Mouse (Mus musculus) kidney, postnatal 0 days (tissue): Measurements from ENCODE around the gene Lalba. TPM values are rescaled to one million over a fixed set of nuclear protein-coding genes. Genes with fewer than 3 reads are reported as not detected.
A peak's percentile ranks its signal among the peaks of the same experiment; 100 is the strongest.

Experiments used
- ATAC-seq: fragments of 200-750 bp; cut with Nextera tagmentation; replicated peaks from 2 replicates; pipeline ENCODE4 v1.8.0; 2017; ENCODE audit warnings: low read depth, moderate number of reproducible peaks, moderate TSS enrichment, moderate library complexity; ENCODE audit not compliant: low FRiP score
- DNase-seq: peaks from one replicate; pipeline ENCODE4 v3.0.0-alpha.2; 2016; ENCODE audit warnings: low spot score
- H3K27ac ChIP-seq: fragments of 300-500 bp; sonication (generic); 2 replicates; pipeline ENCODE4 v1.5.1; 2014; ENCODE audit warnings: mild to moderate bottlenecking
- H3K27me3 ChIP-seq: fragments of 300-500 bp; sonication (generic); 2 replicates; pipeline ENCODE4 v1.6.1; 2014; ENCODE audit warnings: low read length, mixed read lengths; ENCODE audit not compliant: insufficient read depth
- H3K36me3 ChIP-seq: fragments of 300-500 bp; sonication (generic); 2 replicates; pipeline ENCODE4 v1.6.1; 2014; ENCODE audit warnings: low read length, mixed read lengths; ENCODE audit not compliant: insufficient read depth
- H3K4me1 ChIP-seq: fragments of 300-500 bp; sonication (generic); replicated peaks from 2 replicates; pipeline ENCODE4 v1.6.1; 2014; ENCODE audit warnings: antibody characterized with exemption, low read length, mixed read lengths; ENCODE audit not compliant: insufficient read depth
- H3K4me2 ChIP-seq: fragments of 300-500 bp; sonication (generic); 2 replicates; pipeline ENCODE4 v1.6.1; 2014; ENCODE audit warnings: mild to moderate bottlenecking, low read length, moderate library complexity, mixed read lengths
- H3K4me3 ChIP-seq: fragments of 300-500 bp; sonication (generic); replicated peaks from 2 replicates; pipeline ENCODE4 v1.5.1; 2014; ENCODE audit warnings: low read depth, low read length
- H3K9ac ChIP-seq: fragments of 300-500 bp; sonication (generic); 2 replicates; pipeline ENCODE4 v1.6.1; 2014; ENCODE audit warnings: low read depth, low read length
- H3K9me3 ChIP-seq: fragments of 300-500 bp; sonication (generic); replicated peaks from 2 replicates; pipeline ENCODE4 v1.6.1; 2016; ENCODE audit warnings: low read length, inconsistent platforms, mixed read lengths
- CTCF ChIP-seq: IDR thresholded peaks from 2 replicates; pipeline ENCODE4 v1.5.1; 2016; ENCODE audit warnings: antibody characterized with exemption, low read depth, mild to moderate bottlenecking, moderate library complexity
- WGBS: fragments of 180-500 bp; shearing (Covaris S2); extraction: QIAGEN DNeasy Blood & Tissue Kit; methylation state at CpG from one replicate; pipeline ENCODE4 v1.1.7; 2014; 5-methylcytosine and 5-hydroxymethylcytosine counted together
- polyA plus RNA-seq: library from polyadenylated mRNA; unstranded; fragments of >200 nt; fragmentation: Nextera tagmentation; extraction: Ambion mirVana; gene quantifications from 2 replicates; pipeline ENCODE4 v1.2.1, GENCODE M21; 2015

The Lalba gene
- 0.24 and 0.30 TPM in 2 replicates for polyA plus RNA-seq

DNA sequence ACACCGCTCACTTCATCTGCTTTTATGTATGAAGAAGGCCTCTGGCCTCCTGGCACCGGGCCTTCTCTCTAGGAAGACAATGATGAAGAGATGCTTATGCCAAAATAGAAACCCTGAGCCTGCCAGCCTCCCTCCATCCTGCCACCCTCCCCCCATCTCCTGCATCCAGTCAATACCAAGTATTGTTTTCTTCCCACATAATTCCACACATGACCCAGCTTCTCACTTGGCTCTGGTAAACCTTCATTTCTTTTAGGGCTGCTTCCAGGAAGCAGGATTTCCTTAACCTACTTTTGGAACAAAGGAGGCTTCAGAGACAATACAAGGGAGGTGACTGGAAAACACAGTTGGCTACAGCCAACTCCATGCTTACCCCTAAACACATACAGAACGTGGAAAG is at the start of gene Lalba:
Gene Lalba, minus strand, starts transcription at position 21 of the 400 bp plus-strand sequence.
- H3K27ac ChIP-seq: no peak within 1 kb of the TSS; the same call in 1 of the 2 replicates
- H3K9me3 ChIP-seq: no peaks in the 10 kb centered on the region
- no peaks in the 10 kb centered on the region for H3K27me3 ChIP-seq
- ATAC-seq: no peak
- no peak within 1 kb of the TSS for H3K4me2 ChIP-seq
- TF ChIP-seq CTCF: no peak
- H3K9ac ChIP-seq: no peak within 1 kb of the TSS
- H3K36me3 ChIP-seq: no peaks in the 10 kb centered on the region
- 59% methylated on average over 3 of the region's 3 CpGs for WGBS
- no peaks in the 10 kb centered on the region for H3K4me1 ChIP-seq
- no peak for DNase-seq
- H3K4me3 ChIP-seq: no peak within 1 kb of the TSS

DNA sequence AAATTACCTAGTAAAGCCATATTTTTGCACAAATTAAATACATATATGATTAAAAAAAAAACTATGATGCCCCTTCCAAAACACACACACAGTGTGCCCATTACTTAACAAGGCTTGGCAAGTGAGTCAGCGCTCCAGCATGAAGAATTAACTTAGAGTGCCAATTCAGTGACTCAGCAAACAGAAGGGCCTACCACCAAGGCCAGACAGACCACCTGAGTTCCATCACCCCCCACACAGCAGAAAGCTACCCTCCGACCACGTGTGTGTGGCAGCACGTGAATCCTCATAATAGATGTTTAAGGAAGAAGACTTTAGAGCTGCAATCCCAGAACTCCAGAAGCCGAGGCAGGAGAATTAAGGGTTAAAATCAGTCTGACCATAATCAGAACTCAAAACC is 49.8 kb upstream of the Lalba start:
- 24% methylated on average over 5 of the region's 5 CpGs for WGBS
- no peaks in the 10 kb centered on the region for H3K27me3 ChIP-seq
- H3K36me3 ChIP-seq: peaks cover 23% of the 10 kb centered on the region
- peak overlapping the region; percentile 83 for H3K4me2 ChIP-seq
- DNase-seq (no peak), ATAC-seq (no peak)
- peaks cover 10% of the 10 kb centered on the region; the same call in 1 of the 2 replicates for H3K4me1 ChIP-seq
- TF ChIP-seq CTCF: no peak
- peak overlapping the region; percentile 94; the same call in 1 of the 2 replicates for H3K9ac ChIP-seq
- no peaks in the 10 kb centered on the region for H3K9me3 ChIP-seq
- peak overlapping the region; percentile 91 for H3K4me3 ChIP-seq
- no peak overlapping the region for H3K27ac ChIP-seq

DNA sequence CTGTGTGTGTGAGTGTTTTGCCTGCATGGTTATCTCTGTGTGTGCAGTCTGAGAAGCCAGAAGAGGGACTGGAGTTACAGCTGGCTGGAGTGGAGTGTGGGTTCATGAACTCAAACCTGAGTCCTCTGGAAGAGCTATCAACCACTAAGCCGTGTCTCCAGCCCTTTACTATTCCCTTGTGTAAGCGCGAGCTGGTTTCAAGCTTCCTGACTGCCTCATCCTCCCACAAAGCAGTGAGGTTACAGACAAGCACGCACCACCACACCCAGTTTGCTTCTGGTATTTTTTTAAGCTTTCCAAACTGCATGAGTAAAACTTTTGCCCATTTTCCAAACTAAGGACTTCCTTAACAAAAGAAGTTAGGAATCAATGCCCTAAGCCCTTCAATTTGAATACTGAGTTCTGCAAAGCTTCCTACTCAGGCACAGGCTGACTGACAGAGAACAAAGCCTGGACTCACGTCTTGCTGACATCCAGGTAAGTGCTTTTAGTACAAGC is 45.6 kb upstream of the Lalba start:
- H3K4me1 ChIP-seq: peaks cover 10% of the 10 kb centered on the region; the same call in 1 of the 2 replicates
- no peak for ATAC-seq
- no peak overlapping the region for H3K4me2 ChIP-seq
- DNase-seq: no peak
- H3K27me3 ChIP-seq: no peaks in the 10 kb centered on the region
- peaks cover 49% of the 10 kb centered on the region for H3K36me3 ChIP-seq
- H3K4me3 ChIP-seq: no peak overlapping the region
- TF ChIP-seq CTCF: no peak
- H3K27ac ChIP-seq: no peak overlapping the region
- H3K9me3 ChIP-seq: no peaks in the 10 kb centered on the region
- 78% methylated on average over 5 of the region's 5 CpGs for WGBS
- H3K9ac ChIP-seq: no peak overlapping the region

DNA sequence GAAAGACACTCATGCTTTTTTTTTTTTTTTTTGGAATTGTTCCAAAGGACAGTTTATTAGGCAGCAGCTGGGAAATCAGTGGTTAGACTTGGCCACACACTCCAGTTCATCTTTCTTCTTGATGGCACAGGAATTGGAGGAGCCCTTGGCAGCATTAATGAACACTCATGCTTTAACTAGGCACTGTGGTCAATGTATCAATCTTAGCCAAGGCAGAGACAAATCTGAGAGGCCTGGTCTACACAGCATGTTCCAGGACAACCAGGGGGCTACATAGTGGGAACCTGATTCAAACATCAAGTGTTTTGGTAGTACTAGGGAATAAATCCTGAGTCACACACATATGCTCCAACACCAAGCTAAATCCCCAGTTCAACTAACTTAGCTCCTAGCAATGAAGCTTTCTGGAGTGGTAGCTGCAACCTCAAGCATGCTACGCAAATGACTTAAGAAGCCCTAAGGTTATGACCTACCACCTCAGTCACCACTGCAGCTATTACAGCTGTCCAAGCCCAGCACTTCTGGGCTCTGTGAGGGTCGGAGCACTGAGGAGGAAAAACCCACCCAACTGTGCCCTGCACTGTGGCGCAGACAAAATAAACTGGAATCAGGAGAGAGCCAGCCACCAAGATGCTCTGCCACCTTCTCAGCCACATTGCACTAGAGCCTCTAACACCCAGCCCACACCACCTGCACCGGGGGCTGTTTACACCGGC is 44.7 kb upstream of the Lalba start:
- no peak for DNase-seq
- Histone ChIP-seq H3K4me1 (peaks cover under 1% of the 10 kb centered on the region; the same call in 1 of the 2 replicates), H3K9me3 (no peaks in the 10 kb centered on the region), H3K27me3 (no peaks in the 10 kb centered on the region), H3K27ac (no peak overlapping the region), H3K4me2 (no peak overlapping the region), H3K36me3 (peaks cover 58% of the 10 kb centered on the region), H3K9ac (no peak overlapping the region), H3K4me3 (no peak overlapping the region)
- WGBS: 90% methylated on average over 5 of the region's 5 CpGs
- no peak for ATAC-seq
- no peak for TF ChIP-seq CTCF

DNA sequence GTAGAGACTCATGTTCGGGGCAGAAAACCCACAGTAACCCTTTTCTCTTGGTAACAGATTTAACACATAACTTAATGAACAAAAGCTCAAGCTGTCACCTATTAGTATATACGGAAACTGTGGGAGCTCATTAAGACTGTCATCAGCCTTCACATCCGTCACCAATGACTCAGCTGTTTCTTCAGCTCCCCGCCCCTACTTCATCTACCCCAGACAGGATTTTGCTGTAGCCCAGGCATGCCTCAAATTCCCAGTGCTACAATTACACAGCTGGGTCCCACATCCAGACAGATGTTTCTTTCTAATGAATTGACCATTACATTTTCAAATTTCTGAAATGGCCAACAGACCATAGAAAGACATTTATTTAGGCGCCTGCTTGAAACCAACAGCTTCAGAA is 43.5 kb upstream of the Lalba start:
- no peak for DNase-seq
- Histone ChIP-seq H3K9me3 (no peaks in the 10 kb centered on the region), H3K27me3 (no peaks in the 10 kb centered on the region), H3K4me3 (no peak overlapping the region), H3K27ac (no peak overlapping the region), H3K4me1 (no peaks in the 10 kb centered on the region), H3K9ac (no peak overlapping the region), H3K36me3 (peaks cover 64% of the 10 kb centered on the region), H3K4me2 (no peak overlapping the region)
- ATAC-seq: no peak
- 79% methylated on average over 5 of the region's 5 CpGs for WGBS
- no peak for TF ChIP-seq CTCF

DNA sequence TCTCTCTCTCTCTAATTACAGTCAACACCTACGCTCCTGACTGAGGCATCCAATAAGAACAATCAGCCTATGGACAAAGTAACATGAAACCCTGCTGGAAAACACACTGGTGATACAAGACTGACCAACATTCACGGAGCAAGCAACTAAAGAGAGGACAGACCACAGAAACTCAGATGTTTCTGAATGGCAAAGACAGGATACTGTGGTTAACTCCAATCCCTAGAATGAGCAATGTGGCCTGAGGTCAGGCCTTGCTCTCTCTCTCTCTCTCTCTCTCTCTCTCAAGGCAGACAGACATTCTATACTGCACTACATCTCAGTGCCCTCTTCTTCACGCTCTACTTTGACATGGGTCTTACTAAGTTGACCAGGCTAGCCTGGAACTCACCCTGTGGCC is 38.7 kb upstream of the Lalba start:
- H3K4me3 ChIP-seq: no peak overlapping the region
- no peak overlapping the region for H3K27ac ChIP-seq
- H3K9me3 ChIP-seq: no peaks in the 10 kb centered on the region
- WGBS: 64% methylated on average over 3 of the region's 3 CpGs
- H3K36me3 ChIP-seq: peaks cover 57% of the 10 kb centered on the region
- no peaks in the 10 kb centered on the region for H3K27me3 ChIP-seq
- ATAC-seq: no peak
- TF ChIP-seq CTCF: no peak
- H3K9ac ChIP-seq: no peak overlapping the region
- no peak overlapping the region for H3K4me2 ChIP-seq
- no peaks in the 10 kb centered on the region for H3K4me1 ChIP-seq
- no peak for DNase-seq
